Mouse (Mus musculus) neural tube, embryonic 15.5 days (tissue): ENCODE measurements around the gene Defb48. TPM values are rescaled to one million over a fixed set of nuclear protein-coding genes. Genes with fewer than 3 reads are reported as not detected.

Source experiments
- ATAC-seq: fragments of 200-750 bp; cut with Nextera tagmentation; 2 replicates; pipeline ENCODE4 v1.8.0; 2017; ENCODE audit warnings: mild to moderate bottlenecking, moderate TSS enrichment, moderate library complexity; ENCODE audit not compliant: low FRiP score
- H3K27ac ChIP-seq: fragments of 300-500 bp; sonication (generic); replicated peaks from 2 replicates; pipeline ENCODE4 v1.5.1; 2015; ENCODE audit warnings: mild to moderate bottlenecking, inconsistent platforms
- H3K27me3 ChIP-seq: fragments of 300-500 bp; sonication (generic); replicated peaks from 2 replicates; pipeline ENCODE4 v1.6.1; 2015; ENCODE audit warnings: inconsistent platforms
- H3K36me3 ChIP-seq: fragments of 300-500 bp; sonication (generic); 2 replicates; pipeline ENCODE4 v1.6.1; 2015; ENCODE audit warnings: inconsistent platforms
- H3K4me1 ChIP-seq: fragments of 300-500 bp; sonication (generic); 2 replicates; pipeline ENCODE4 v1.6.1; 2015; ENCODE audit warnings: inconsistent platforms
- H3K4me2 ChIP-seq: fragments of 300-500 bp; sonication (generic); 2 replicates; pipeline ENCODE4 v1.6.1; 2015; ENCODE audit warnings: inconsistent platforms, mild to moderate bottlenecking, moderate library complexity
- H3K4me3 ChIP-seq: fragments of 300-500 bp; sonication (generic); replicated peaks from 2 replicates; pipeline ENCODE4 v1.5.1; 2015; ENCODE audit warnings: mild to moderate bottlenecking, inconsistent platforms
- H3K9ac ChIP-seq: fragments of 300-500 bp; sonication (generic); replicated peaks from 2 replicates; pipeline ENCODE4 v1.6.1; 2015; ENCODE audit warnings: mild to moderate bottlenecking, inconsistent platforms
- H3K9me3 ChIP-seq: fragments of 300-500 bp; sonication (generic); replicated peaks from 2 replicates; pipeline ENCODE4 v1.6.1; 2016; ENCODE audit warnings: inconsistent platforms
- WGBS: fragments of 180-500 bp; shearing (Covaris S2); methylation state at CpG from one replicate; pipeline ENCODE4 v1.1.7; 2015; ENCODE audit warnings: mixed read lengths; 5-methylcytosine and 5-hydroxymethylcytosine counted together
- polyA plus RNA-seq: library from polyadenylated mRNA; unstranded; fragments of >200 nt; fragmentation: Nextera tagmentation; extraction: Ambion mirVana; gene quantifications from 2 replicates; pipeline ENCODE4 v1.2.1, GENCODE M21; 2015

Gene Defb48
- not detected in 2 replicates for polyA plus RNA-seq

DNA sequence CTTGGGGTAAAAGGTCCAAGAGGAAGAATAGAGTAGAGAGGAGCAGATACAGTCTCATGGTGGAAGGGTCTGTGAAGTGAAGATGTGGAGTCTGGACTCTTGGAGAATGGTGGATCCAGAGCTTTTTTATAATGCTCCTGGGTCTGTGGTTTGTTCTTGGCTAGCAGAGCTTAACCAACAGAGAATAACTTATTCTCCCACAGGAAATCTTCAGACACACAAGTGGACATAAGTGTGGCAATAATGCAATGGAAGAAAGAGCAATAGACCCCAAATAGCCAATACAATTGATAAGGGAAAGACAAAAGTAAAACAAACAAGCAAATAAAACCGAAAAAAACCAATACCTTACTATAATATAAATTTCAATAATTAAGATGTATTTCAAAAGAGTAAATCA, at the start of gene Defb48:
Gene Defb48 (minus strand): TSS at position 101 of the 400 bp plus-strand sequence.
- no peaks in the 10 kb centered on the region for H3K27me3 ChIP-seq
- ATAC-seq: no peak
- H3K4me3 ChIP-seq: no peak within 1 kb of the TSS
- no peaks in the 10 kb centered on the region for H3K36me3 ChIP-seq
- no peak within 1 kb of the TSS for H3K27ac ChIP-seq
- H3K9me3 ChIP-seq: no peaks in the 10 kb centered on the region
- H3K9ac ChIP-seq: no peak within 1 kb of the TSS
- no peak within 1 kb of the TSS for H3K4me2 ChIP-seq
- no peaks in the 10 kb centered on the region for H3K4me1 ChIP-seq
- 73% methylated on average over 1 of the region's 1 CpGs for WGBS

GRCm38 (mm10) chr14:63020524-63021156, 36.3 kb upstream of the Defb48 start:
- no peak overlapping the region for H3K9ac ChIP-seq
- H3K27ac ChIP-seq: no peak overlapping the region
- H3K4me3 ChIP-seq: no peak overlapping the region
- WGBS: 67% methylated on average over 6 of the region's 6 CpGs
- H3K4me1 ChIP-seq: no peaks in the 10 kb centered on the region
- H3K27me3 ChIP-seq: no peaks in the 10 kb centered on the region
- H3K4me2 ChIP-seq: no peak overlapping the region
- no peak for ATAC-seq
- no peaks in the 10 kb centered on the region for H3K36me3 ChIP-seq
- no peaks in the 10 kb centered on the region for H3K9me3 ChIP-seq

GRCm38 (mm10) chr14:63014667-63015066, 30.4 kb upstream of the Defb48 start:
- Histone ChIP-seq H3K27me3 (no peaks in the 10 kb centered on the region), H3K4me3 (no peak overlapping the region), H3K4me2 (no peak overlapping the region), H3K9ac (no peak overlapping the region), H3K9me3 (no peaks in the 10 kb centered on the region), H3K36me3 (no peaks in the 10 kb centered on the region), H3K27ac (no peak overlapping the region), H3K4me1 (no peaks in the 10 kb centered on the region)
- ATAC-seq: no peak
- WGBS: 87% methylated on average over 4 of the region's 4 CpGs

DNA sequence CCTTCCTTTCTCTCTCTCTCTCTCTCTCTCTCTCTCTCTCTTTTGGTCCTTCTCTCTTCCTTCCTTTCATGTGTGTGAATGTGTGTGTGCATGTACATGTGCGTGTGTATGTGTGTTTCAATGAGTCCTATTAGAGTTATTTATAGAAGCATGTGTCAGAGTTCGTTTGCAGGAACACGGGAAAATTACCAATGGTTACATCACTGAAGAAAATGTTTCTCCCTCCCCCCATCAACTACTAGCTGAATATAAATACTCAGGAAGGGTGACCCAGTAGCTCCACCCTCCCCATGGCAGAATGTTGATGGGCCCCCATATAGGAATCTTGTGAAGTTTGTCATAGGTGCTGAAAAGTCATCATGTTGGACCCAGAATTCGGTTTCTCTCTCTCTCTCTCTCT, 28.8 kb upstream of the Defb48 start:
- ATAC-seq: no peak
- 89% methylated on average over 4 of the region's 4 CpGs for WGBS

DNA sequence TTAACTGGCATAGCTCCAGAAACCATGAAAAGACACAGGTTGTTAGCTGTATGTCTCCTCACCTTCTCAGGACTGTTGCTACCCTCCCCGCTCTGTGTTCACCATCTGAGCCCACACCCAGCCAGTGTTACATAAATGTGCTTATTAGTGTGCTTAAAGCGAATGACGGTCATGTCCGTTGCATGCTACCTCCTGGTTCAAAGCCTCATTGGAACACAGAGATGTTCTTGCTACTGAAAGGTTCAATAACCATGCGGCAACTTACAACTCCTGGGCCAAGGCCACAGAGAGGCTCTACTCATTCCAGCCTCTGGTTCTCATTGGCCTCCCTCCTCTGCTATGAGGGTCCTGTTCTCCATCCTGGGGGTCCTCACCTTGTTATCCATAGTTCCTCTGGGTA, 27.2 kb upstream of the Defb48 start, which contains the start of gene Defb43:
Gene Defb43 (plus strand): TSS at position 301 of the 400 bp plus-strand sequence.
- Histone ChIP-seq H3K27me3 (no peaks in the 10 kb centered on the region), H3K4me1 (no peaks in the 10 kb centered on the region), H3K27ac (no peak within 1 kb of the TSS), H3K9me3 (no peaks in the 10 kb centered on the region), H3K4me3 (no peak within 1 kb of the TSS), H3K4me2 (no peak within 1 kb of the TSS), H3K9ac (no peak within 1 kb of the TSS), H3K36me3 (no peaks in the 10 kb centered on the region)
- ATAC-seq: no peak
- WGBS: 92% methylated on average over 5 of the region's 5 CpGs

More for the DNA sequence above, 28.8 kb upstream of the Defb48 start:
- Histone ChIP-seq H3K4me1 (no peaks in the 10 kb centered on the region), H3K27me3 (no peaks in the 10 kb centered on the region), H3K9ac (no peak overlapping the region), H3K9me3 (no peaks in the 10 kb centered on the region), H3K4me3 (no peak overlapping the region), H3K36me3 (no peaks in the 10 kb centered on the region), H3K27ac (no peak overlapping the region), H3K4me2 (no peak overlapping the region)

GRCm38 (mm10) chr14:63002588-63002987, 18.3 kb upstream of the Defb48 start:
- no peaks in the 10 kb centered on the region for H3K36me3 ChIP-seq
- no peaks in the 10 kb centered on the region for H3K27me3 ChIP-seq
- no peak overlapping the region for H3K9ac ChIP-seq
- H3K9me3 ChIP-seq: no peaks in the 10 kb centered on the region
- H3K4me1 ChIP-seq: no peaks in the 10 kb centered on the region
- no peak overlapping the region for H3K4me3 ChIP-seq
- no peak for ATAC-seq
- no peak overlapping the region for H3K4me2 ChIP-seq
- no peak overlapping the region for H3K27ac ChIP-seq
- WGBS: 78% methylated on average over 2 of the region's 2 CpGs

GRCm38 (mm10) chr14:62998977-62999376, 14.7 kb upstream of the Defb48 start:
- no peak overlapping the region for H3K9ac ChIP-seq
- no peaks in the 10 kb centered on the region for H3K4me1 ChIP-seq
- no peak overlapping the region for H3K27ac ChIP-seq
- no peaks in the 10 kb centered on the region for H3K27me3 ChIP-seq
- no peak overlapping the region for H3K4me3 ChIP-seq
- WGBS: 91% methylated on average over 4 of the region's 4 CpGs
- H3K9me3 ChIP-seq: no peaks in the 10 kb centered on the region
- H3K36me3 ChIP-seq: no peaks in the 10 kb centered on the region
- ATAC-seq: no peak
- H3K4me2 ChIP-seq: no peak overlapping the region

DNA sequence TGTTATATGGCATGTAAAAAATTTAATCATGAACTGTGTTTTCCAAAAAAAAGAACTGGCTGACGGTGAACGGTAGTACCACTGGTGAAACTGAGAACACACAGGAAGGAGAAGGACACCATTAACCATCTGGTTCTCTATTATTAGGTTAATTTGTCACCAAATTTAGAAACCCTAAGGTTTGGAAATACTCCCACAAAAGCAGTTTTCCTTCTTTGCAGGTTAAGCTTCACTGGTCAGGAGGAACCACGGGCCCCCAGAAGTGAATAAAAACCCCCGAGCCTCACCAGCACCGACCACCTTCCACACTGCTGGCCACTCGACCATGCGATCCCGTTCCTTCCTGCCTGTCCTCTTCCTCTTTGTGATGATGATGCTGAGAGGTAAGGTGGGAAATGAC, 13.5 kb upstream of the Defb48 start, which contains the start of gene Defb47:
Gene Defb47 (plus strand): TSS at position 301 of the 400 bp plus-strand sequence.
- ATAC-seq: no peak

DNA sequence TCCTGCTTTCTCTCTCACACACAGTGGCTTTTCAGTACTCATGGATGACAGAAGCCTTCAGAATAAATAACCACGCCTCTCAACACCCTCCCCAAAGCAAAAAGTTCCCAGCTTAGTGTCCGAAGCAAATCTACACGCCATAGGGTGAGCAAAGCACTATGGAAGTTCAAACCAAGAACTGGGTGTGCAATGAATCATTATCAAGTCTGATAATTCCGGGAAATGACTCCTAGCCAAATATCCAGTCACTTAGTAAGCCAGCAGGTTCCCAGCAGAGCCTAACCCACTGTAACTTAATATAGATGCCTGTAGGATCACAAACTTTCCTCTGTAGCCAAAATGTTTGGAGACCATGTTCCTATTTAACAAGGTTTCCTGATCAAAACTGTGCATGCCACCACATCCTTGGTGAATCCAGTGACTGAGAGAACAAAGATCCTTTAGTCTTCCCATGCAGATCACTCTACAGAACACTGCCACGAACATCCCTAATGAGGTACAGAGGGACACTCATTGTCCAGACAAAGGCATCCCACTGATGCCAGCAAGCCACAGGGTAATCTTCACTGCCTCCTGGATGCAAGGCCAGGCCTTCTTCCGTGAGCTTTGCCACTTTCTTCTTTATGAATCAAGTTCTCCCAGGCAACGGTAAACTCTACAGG, 7.7 kb upstream of the Defb48 start:
- WGBS: 69% methylated on average over 7 of the region's 7 CpGs

More for the DNA sequence above, 13.5 kb upstream of the Defb48 start, which contains the start of gene Defb47:
- H3K27me3 ChIP-seq: no peaks in the 10 kb centered on the region
- no peak within 1 kb of the TSS for H3K27ac ChIP-seq
- H3K4me3 ChIP-seq: no peak within 1 kb of the TSS
- no peaks in the 10 kb centered on the region for H3K36me3 ChIP-seq
- WGBS: 84% methylated on average over 8 of the region's 8 CpGs
- H3K4me2 ChIP-seq: no peak within 1 kb of the TSS
- H3K9me3 ChIP-seq: no peaks in the 10 kb centered on the region
- H3K9ac ChIP-seq: no peak within 1 kb of the TSS
- no peaks in the 10 kb centered on the region for H3K4me1 ChIP-seq

DNA sequence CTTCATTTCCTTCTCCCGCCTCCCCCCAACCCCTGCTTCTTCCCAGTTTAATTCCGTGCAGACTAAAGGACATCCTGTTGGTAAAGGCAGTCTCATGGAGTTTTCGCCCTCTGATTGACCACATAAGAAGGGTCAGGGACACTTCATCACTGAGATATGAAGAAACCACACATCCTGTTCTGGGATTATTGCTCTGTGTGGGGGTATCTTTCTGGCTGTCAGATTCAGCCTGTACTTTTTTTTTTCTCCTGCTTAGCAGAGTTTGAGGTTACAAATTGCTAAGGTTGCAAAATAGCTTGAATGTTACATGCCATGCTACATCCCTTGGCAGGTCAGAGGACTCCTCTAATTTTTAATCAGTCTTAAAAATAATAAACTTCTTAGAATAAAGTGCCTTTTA, 7.0 kb upstream of the Defb48 start:
- H3K9me3 ChIP-seq: no peaks in the 10 kb centered on the region
- H3K4me1 ChIP-seq: no peaks in the 10 kb centered on the region
- H3K27ac ChIP-seq: no peak overlapping the region
- H3K4me3 ChIP-seq: no peak overlapping the region
- no peaks in the 10 kb centered on the region for H3K27me3 ChIP-seq
- 91% methylated on average over 3 of the region's 3 CpGs for WGBS
- no peak overlapping the region for H3K9ac ChIP-seq
- no peak for ATAC-seq
- H3K36me3 ChIP-seq: no peaks in the 10 kb centered on the region
- H3K4me2 ChIP-seq: no peak overlapping the region

More for the DNA sequence above, 7.7 kb upstream of the Defb48 start:
- Histone ChIP-seq H3K27me3 (no peaks in the 10 kb centered on the region), H3K9me3 (no peaks in the 10 kb centered on the region), H3K9ac (no peak overlapping the region), H3K27ac (no peak overlapping the region), H3K36me3 (no peaks in the 10 kb centered on the region), H3K4me1 (no peaks in the 10 kb centered on the region), H3K4me2 (no peak overlapping the region), H3K4me3 (no peak overlapping the region)
- ATAC-seq: no peak

- H3K4me3 ChIP-seq: no peak overlapping the region
- no peak overlapping the region for H3K27ac ChIP-seq
- no peak for ATAC-seq
- H3K4me1 ChIP-seq: no peaks in the 10 kb centered on the region
- WGBS: 75% methylated on average over 1 of the region's 1 CpGs
- H3K4me2 ChIP-seq: no peak overlapping the region
- no peaks in the 10 kb centered on the region for H3K9me3 ChIP-seq
- no peak overlapping the region for H3K9ac ChIP-seq
- H3K36me3 ChIP-seq: no peaks in the 10 kb centered on the region
- no peaks in the 10 kb centered on the region for H3K27me3 ChIP-seq
These were observed 4.5 kb downstream of the Defb48 start for GRCm38 (mm10) chr14:62979815-62980214.

GRCm38 (mm10) chr14:62975046-62975445, 9.3 kb downstream of the Defb48 start:
- no peaks in the 10 kb centered on the region for H3K36me3 ChIP-seq
- 10% methylated on average over 5 of the region's 5 CpGs for WGBS

More at GRCm38 (mm10) chr14:62975046-62975445, 9.3 kb downstream of the Defb48 start:
- Histone ChIP-seq H3K9me3 (no peaks in the 10 kb centered on the region), H3K27ac (no peak overlapping the region), H3K4me1 (no peaks in the 10 kb centered on the region), H3K4me2 (no peak overlapping the region), H3K4me3 (no peak overlapping the region), H3K27me3 (no peaks in the 10 kb centered on the region), H3K9ac (no peak overlapping the region)
- no peak for ATAC-seq
